Mouse (Mus musculus) v-Abl transformed pro-B cells (cell line): ENCODE measurements around the gene Slc28a1.
"Not testable (repeated sequence)": the region's sequence is repeated elsewhere in the genome, so short reads cannot be mapped to it uniquely, and the experiment has no call there.

Experiments used
- in situ Hi-C, 2 experiments: fragments of 400-800 bp; cut with MboI; formaldehyde crosslinking; loops; one replicate each; pipeline ENCODE4 v1.15.1; 2025; ENCODE audit not compliant: unreplicated experiment in 2 of 2

Slc28a1 gene

DNA sequence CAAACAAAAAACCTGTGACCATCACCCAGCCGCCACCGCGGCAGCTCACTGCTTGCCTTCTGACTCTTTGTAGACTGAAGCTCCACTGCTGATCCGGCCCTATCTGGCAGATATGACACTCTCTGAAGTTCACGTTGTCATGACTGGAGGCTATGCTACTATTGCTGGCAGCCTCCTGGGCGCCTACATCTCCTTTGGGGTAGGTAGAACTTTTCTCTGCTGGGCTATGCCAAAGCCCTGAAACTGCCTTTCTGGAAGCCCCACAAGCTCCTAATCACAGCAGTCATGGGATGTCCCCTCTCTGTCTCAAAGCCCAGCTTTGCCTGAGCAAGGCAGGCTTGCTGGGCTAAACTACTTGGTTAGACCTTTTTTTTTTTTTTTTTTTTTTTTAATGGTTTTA, 38.7 kb downstream of the Slc28a1 start:
- in situ Hi-C loops, result loop anchor here (5.0 to 25.0 kb wide), 9 partner anchors 86 to 1109 kb away; partner anchors contain the start of genes 3110040N11Rik (in 1 of the 2), Fsd2 (in 1 of the 2), Ramac (in 1 of the 2) and Whamm (in 1 of the 2)

DNA sequence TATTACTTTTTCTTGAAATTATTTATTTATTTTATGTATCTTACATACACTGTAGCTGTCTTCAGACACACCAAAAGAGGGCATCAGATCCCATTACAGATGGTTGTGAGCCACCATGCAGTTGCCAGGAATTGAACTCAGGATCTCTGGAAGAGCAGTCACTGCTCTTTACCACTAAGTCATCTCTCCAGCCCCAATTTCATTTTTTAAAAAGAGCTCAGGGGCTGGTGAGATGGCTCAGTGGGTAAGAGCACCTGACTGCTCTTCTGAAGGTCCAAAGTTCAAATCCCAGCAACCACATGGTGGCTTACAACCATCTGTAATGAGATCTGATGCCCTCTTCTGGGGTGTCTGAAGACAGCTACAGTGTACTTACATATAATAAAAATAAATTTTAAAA, 39.6 kb downstream of the Slc28a1 start:
- in situ Hi-C loops, result loop anchor here (5.0 to 25.0 kb wide), 9 partner anchors 87 to 1108 kb away; partner anchors contain the start of genes 3110040N11Rik (in 1 of the 2), Fsd2 (in 1 of the 2), Ramac (in 1 of the 2) and Whamm (in 1 of the 2)

DNA sequence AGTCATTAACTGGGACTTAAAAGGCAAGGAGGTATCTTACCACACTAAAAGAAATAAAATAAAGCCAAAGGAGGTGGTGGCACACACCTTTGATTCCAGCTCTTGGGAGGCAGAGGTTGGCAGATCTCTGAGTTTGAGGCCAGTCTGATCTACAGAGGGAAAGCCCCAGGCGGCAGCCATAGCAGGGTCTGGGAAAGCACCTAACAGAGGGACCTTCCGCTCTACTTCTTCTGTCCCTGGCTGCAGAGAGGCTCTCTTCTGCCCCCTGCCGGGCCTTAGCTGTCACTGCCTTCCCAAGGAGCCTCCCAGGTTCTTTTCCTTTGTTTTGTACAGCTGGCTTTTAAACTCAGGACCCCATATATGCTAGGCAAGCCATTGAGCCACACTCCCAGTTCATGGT, 40.4 kb downstream of the Slc28a1 start:
- in situ Hi-C loops, result loop anchor here (5.0 to 25.0 kb wide), 10 partner anchors 88 to 1107 kb away; partner anchors contain the start of genes 3110040N11Rik (in 1 of the 2), Fsd2 (in 1 of the 2), Ramac (in 1 of the 2) and Whamm (in 1 of the 2)

DNA sequence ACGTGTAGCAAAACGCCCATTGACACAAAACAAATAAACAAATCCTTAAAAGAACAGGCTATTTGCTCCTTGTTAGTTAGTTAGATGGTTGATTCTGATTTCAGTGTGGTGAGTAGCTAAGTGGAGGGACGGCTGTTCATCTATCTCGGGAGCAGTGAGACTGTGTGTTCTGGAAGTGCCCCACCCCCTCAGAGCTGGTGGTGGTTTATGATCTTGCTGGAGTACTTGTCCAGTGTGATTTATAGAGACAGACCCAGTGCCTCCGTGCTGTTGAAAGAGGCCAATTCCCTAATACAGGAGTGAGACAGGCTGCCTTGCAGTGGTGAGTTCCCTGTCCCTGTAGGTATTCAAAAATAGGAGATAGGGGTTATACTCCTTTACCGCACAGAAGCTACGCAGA, 44.3 kb downstream of the Slc28a1 start:
- in situ Hi-C loops, result loop anchor here (5.0 to 25.0 kb wide), 9 partner anchors 274 to 1103 kb away; partner anchors contain the start of genes 3110040N11Rik (in 1 of the 2), Fsd2 (in 1 of the 2), Ramac (in 1 of the 2) and Whamm (in 1 of the 2)

DNA sequence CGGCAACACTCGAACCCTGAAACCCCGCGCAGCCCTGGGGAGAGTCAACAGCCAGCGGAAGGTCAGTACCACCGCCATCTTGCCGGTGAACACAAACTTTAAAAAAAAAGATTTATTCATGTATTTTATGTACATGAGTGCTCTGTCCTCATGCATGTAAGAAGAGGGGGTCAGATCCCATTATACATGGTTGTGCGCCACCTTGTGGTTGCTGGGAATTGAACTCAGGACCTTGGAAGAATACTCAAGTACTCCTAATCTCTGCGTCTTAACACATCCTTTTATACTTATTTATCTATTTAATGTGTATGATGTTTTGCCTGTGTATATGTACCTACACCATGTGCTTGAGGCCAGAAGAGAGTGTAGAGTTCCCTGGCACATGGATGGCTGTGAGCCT, 47.1 kb downstream of the Slc28a1 start:
- in situ Hi-C loops, result loop anchor here (5.0 to 25.0 kb wide), 7 partner anchors 143 to 1111 kb away; partner anchors contain the start of genes 3110040N11Rik (in 1 of the 2), Fsd2 (in 1 of the 2), Ramac (in 1 of the 2) and Whamm (in 1 of the 2)

DNA sequence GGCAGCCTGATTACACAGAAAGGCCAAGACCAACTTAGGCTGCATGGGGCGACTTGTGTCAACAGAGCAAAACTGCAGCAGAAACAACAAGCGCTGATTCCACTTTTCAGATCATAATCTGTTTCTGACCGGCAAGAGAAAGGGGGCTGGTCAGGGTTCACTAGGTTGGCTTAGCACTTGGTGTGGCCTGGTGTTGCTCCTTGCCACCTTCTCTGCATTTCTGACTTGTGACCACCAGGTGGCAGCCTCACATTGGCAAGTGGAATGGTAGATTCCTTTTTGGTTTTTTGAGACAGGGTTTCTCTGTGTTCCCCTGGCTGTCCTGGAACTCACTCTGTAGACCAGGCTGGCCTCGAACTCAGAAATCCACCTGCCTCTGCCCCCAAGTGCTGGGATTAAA, 47.7 kb downstream of the Slc28a1 start:
- in situ Hi-C loops, result loop anchor here (5.0 to 25.0 kb wide), 7 partner anchors 142 to 1110 kb away; partner anchors contain the start of genes 3110040N11Rik (in 1 of the 2), Fsd2 (in 1 of the 2), Ramac (in 1 of the 2) and Whamm (in 1 of the 2)

DNA sequence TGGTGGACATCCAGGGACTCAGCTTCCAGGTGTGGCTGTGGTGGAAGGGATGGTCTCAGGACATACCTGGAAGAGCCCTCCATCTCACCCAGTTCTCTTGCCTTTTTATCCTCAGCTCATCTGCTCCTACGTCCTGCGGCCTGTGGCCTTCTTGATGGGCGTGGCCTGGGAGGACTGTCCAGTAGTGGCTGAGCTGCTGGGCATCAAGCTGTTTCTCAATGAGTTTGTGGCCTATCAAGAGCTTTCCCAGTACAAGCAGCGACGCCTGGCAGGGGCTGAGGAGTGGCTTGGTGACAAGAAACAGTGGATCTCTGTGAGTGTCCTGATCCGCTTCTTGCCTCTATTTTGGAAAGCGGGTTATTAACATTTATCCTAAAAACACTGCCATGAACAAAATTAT, 49.8 kb downstream of the Slc28a1 start:
- in situ Hi-C loops, result loop anchor here (5.0 to 25.0 kb wide), 7 partner anchors 140 to 1108 kb away; partner anchors contain the start of genes 3110040N11Rik (in 1 of the 2), Fsd2 (in 1 of the 2), Ramac (in 1 of the 2) and Whamm (in 1 of the 2)

DNA sequence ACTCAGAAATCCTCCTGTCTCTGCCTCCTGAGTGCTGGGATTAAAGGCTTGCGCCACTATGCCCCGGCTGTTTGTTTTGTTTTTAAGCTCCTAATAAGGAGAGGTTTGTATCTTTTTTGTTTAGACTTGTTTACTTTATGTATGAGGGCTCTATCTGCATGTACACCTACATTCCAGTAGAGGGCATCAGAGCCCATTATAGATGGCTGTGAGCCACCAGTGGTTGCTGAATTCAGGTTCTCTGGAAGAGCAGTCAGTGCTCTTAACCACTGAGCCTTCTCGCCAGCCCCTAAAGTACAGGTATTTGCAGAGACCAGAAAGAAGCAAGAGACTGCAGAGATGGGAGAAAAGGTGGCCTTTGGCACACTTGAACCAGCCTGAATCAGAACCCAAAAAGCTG, 52.5 kb downstream of the Slc28a1 start:
- in situ Hi-C loops, result loop anchor here (5.0 to 25.0 kb wide), 6 partner anchors 35 to 1095 kb away; partner anchors contain the start of genes 3110040N11Rik (in 1 of the 2), Fsd2 (in 1 of the 2), Ramac (in 1 of the 2) and Whamm (in 1 of the 2)

DNA sequence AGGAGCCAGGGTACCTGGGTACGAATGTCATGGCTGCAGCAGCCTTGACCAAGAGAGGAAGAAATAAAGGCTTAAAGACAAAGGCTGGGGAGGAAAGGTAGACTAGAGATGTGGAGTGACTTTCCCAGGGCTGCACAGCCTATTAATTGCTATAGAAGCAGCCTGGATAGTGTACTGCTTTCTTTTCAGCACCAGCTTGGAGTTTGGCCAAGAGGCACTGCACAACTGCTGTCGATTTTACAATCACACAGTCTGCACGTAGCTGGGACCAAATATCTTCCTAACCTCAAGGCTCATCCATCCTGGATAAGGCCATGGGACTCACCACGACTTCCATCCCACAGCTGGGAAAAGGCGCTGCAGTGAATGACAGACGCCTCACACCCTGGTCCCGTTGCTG, 54.8 kb downstream of the Slc28a1 start:
- in situ Hi-C loops, result loop anchor here (5.0 to 25.0 kb wide), 6 partner anchors 33 to 1093 kb away; partner anchors contain the start of genes 3110040N11Rik (in 1 of the 2), Fsd2 (in 1 of the 2), Ramac (in 1 of the 2) and Whamm (in 1 of the 2)

DNA sequence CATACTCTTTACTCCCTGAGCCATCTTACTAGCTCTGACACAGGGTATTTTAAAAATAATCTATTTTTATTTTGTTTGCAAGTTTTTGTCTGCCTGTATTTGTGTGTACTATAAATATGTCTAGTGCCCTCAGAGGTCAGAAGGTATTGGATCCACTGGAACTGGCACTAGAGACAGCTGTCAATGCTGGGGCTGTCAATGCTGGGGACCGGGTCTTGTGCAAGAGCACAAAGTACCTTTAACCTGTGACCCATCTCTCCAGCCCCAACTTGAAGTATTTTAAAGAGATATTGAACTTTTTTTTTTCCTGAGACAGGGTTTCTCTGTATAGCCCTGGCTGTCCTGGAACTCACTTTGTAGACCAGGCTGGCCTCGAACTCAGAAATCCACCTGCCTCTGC, 59.3 kb downstream of the Slc28a1 start:
- in situ Hi-C loops, result loop anchor here (25.0 kb wide), 4 partner anchors 388 to 1088 kb away; partner anchors contain the start of genes 3110040N11Rik (in 1 of the 2), Fsd2 (in 1 of the 2), Ramac (in 1 of the 2) and Whamm (in 1 of the 2)

DNA sequence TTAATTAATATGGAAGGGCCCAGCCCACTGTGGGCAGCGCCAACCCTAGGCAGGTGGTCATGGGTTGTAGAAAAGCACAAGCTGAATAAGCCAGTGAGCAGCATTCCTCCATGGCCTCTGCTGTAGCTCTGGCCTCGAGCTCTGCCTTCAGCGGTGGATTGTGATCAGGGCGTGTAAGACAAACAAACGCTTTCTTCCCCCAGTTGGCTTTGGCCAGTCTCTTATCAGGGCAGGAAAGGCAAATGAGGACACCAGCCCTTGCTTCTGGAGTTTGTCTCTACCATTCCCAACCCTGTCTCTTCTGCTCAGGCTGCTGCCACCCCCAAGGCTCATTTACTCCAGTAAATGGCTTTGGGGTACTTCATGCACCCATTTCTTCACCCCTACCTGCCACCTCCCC, 60.1 kb downstream of the Slc28a1 start:
- in situ Hi-C loops, result loop anchor here (25.0 kb wide), 4 partner anchors 388 to 1088 kb away; partner anchors contain the start of genes 3110040N11Rik (in 1 of the 2), Fsd2 (in 1 of the 2), Ramac (in 1 of the 2) and Whamm (in 1 of the 2)

DNA sequence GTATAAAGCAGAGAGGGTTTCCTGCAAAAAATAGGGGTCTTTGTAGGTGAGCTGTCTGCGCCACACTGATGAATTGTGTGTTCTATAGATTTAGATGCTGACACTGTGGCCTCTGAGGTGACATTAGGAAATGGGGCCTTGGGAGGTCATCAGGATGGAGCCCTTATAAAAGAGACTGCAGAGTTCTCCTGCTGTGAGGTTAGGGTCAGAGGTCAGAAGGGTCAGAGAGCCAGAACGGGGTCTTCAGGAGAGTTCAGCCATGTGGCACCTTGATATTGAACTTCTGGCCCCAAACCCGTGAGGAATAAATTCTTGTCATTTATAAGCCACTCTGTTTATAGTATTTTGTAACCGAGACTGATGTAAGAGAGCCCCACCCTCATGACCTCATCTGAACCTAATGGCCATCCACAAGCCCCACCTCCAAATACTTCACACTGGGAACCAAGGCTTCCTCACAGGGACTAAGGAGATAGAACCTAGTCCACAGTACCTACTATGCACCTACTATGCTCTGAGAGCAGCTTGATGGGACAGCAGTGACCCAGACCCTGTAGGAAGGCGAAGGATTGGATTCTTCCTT, 61.7 kb downstream of the Slc28a1 start:
- in situ Hi-C loops, result no loop called here

DNA sequence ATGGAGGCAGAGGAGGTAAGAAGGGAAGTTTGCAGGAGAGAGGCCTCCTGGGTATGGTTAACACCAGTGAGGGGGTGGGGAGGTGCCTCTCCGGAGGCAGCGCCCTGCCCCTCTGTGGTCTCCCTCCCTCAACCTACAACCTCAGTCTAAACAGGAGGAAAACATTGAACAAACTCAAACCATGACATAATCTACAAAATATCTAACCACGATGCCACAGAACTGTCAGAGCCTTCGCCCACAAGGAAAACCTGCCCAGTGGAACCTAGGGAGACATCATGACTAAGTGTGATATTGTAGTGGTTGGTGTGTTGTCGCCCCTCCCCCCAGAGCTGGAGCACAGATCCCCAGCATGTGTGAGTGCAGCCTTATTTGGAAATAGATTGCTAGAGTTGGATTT, 64.9 kb downstream of the Slc28a1 start:
- in situ Hi-C loops, result no loop called here

DNA sequence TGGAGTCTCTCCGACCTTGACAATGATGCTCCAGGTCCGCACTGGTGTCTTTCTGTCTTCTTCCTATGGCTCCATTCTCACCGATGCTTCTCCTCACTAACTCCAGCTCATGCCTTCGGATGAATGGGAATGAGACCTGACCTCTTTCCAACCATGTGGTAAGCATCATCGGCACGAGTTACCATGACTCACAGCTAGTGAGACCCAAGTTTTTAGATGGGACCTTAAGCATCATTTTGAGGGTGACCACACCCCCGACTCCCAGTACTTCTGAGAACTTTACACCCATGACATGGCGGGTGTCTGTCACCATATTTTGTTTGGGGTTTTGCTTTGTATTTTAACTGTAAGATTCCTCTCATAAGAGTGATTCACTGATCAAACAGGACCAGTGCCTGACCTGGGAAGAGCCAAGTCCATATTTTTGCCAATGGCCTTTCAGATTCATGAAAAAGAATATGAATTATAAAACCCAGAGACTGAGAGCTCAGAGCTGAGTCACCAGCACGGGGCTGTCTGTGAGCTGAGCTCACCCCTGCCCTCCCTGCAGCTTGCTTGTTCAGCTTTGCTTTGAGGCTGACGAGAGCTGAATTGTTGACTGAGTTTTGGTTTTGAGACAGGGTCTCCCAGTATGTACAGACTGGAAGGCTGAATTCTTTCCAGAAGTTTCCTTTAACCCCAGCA, 68.0 kb downstream of the Slc28a1 start:
- in situ Hi-C loops, result no loop called here

DNA sequence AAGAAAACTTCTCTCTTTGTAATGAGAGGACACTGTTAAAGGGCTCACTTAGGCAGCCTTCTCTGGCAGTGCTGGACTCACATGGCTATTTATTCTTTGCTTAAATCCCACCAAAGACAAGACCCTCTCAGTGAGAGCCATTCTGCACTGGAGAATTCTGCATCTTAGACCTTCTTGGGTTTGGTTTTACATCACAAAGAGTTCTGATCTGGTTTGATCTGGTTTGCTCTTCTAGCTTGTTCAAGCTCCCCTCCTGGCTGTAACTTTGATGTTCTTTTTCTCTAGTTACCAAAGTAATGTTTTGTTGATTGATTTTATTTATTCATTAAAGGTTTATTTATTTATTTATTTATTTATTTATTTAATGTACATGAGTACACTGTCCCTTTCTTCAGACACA, 68.6 kb downstream of the Slc28a1 start:
- in situ Hi-C loops, result no loop called here

DNA sequence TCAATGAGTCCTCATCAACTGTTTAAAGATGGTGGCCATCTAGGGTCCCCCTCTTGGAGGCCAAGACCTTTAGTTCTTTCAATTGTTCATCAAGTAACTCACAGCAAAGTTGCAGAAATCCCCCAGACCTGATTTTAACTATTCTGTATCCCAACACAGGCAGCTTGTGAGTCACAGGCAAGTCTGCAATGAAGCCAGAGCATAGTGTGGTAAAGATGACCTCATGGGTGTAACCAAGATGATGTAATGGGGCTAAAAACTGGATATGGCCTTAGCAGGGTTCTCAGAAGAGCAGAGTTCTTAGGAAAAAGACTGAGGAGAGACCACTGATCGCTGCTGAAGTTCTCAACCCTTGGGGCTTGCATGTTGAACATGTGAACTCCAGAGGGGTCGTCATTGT, 69.5 kb downstream of the Slc28a1 start:
- in situ Hi-C loops, result no loop called here

DNA sequence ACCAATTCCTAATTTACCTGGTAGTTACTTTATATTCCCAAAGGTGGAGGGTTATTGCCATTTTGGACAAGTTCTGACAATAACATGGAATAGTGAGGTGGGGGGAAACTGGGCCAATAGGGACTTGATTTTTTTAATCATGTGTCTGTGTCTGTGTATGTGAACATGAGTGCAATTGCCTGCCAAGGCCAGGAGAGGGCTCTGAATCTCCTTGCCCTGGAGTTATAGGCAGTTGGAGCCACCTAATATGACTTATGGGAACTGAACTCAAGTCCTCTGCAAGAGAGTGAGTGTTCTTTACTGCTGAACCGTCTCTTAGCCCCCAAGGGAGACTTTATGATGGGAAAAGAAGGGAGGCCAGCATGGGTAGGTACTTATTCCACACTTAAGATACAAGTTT, 70.1 kb downstream of the Slc28a1 start:
- in situ Hi-C loops, result no loop called here

DNA sequence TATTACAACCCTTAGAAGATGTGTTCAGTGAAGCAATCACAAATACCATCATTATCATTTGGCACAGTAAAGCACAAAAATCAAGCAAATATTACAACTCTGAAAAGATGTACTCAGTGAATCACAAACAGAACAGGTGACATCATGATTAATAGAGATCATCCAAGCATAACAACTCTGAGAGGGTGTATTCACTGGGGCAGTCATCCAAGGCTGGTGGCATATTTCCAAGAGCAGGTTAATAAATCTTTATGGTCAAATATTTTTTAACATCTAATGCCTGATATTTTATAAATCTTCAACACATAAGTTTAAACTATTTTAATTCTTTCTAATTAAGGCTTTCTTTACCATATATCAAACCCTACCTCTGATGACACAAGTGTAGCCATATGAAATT, 71.4 kb downstream of the Slc28a1 start:
- in situ Hi-C loops, result not testable (repeated sequence)

DNA sequence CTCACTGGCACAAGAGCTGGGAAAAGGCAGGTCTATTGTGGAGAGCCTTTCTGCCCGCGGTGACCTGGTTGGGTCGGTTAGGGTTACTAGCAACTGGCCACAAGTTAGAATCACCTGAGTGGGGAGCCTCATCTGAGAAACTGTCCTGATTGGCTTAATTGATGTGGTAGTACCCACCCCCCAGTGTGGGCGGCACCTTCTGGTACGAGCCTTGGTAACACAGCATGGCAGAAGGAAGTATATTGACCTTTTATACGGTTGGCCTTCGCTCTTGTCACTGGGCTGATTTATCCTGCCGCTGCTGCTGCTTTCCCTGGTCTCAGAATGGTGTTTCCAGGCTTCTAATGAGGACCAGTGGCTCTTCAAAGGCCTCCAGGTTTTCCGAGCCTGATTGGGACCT, 74.6 kb downstream of the Slc28a1 start:
- in situ Hi-C loops, result no loop called here

DNA sequence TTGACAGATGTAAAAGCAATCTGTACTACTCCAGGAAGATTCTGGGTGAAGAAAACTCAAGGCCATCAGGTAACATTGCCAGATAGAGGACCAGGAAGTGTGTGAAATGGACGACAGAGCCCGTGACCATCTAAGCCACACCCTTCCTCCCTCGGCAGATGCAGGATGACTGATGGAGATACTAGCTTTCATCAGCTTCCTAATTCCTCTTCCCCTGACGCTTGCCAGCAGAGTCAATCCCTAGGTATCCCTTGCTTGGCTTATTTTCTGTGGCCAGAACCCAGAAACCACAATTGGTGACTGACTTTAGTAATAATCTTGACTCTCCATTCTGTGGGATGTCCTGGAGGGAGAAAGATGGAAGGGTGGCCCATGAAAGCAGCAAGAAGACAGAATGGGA, 80.9 kb downstream of the Slc28a1 start:
- in situ Hi-C loops, result no loop called here

DNA sequence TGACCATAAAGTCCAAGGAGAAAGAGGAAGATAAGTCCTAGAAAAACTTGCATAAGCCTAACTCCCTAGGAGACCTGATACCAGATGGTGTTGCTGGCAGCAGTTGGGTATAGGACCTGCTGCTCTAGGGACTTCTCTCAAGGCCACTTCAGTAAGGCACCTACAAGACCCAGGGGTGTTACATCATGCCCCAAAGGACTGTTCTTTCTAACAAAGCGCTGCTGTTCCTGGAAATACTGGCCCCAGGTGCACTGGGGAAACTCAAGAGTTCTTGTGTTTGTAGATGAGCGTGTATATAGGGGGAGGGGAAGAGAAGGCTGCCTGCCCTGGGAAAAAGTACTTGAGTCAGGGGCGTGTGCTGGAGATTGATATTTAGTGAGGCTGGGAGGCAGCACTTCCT, 82.2 kb downstream of the Slc28a1 start:
- in situ Hi-C loops, result no loop called here
